Mouse (Mus musculus) cortical plate, adult 2 months (tissue): ENCODE measurements around the gene Lyst.

ENCODE experiments used
- CTCF ChIP-seq: fragments of 200-500 bp; IDR thresholded peaks from 2 replicates; pipeline ENCODE4 v1.5.1; 2011; ENCODE audit warnings: mild to moderate bottlenecking, control low read depth, low read length; ENCODE audit not compliant: insufficient read depth; ENCODE audit errors: extremely low read depth
- POLR2A ChIP-seq: fragments of 200-500 bp; IDR thresholded peaks from 2 replicates; pipeline ENCODE4 v1.6.1; 2011; ENCODE audit warnings: mild to moderate bottlenecking, low read length, control low read depth; ENCODE audit not compliant: insufficient read depth; ENCODE audit errors: extremely low read depth

DNA sequence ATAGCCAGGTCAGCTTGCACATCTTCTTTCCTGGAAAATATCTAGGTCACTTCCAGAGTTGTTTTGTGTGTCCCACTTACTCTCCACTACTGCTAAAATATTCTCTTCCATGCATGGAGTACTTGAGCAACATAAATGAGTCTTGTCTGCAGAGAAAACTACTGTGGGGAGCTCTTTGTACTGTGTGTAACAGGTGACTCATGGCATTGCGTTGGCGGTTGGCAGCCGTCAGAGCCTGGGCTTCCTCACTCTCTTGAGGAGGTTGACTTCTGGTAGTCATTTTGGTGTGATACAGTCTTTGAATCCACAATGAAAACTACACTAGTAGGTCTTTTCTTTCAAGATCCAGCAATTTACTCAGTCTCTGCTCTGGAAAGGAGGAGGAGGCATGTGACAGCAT lies 201.8 kb downstream of the Lyst start:
- no peak for TF ChIP-seq POLR2A
- no peak for TF ChIP-seq CTCF
